Mouse (Mus musculus): ENCODE data around the gene Bbs1. TPM values are rescaled to one million over a fixed set of nuclear protein-coding genes. Genes with fewer than 3 reads are reported as not detected.
"Not testable (repeated sequence)": the region's sequence is repeated elsewhere in the genome, so short reads cannot be mapped to it uniquely, and the experiment has no call there.

Gene Bbs1
- 4.2 and 6.4 TPM in 2 replicates for polyA plus RNA-seq (2012; rRNA removed)

- no peak for DNase-seq (ENCODE audit: low read depth)
Observed at GRCm38 (mm10) chr19:4905979-4906794, at the start of gene Bbs1. Bbs1 (minus strand) TSS chr19:4906628.

DNA sequence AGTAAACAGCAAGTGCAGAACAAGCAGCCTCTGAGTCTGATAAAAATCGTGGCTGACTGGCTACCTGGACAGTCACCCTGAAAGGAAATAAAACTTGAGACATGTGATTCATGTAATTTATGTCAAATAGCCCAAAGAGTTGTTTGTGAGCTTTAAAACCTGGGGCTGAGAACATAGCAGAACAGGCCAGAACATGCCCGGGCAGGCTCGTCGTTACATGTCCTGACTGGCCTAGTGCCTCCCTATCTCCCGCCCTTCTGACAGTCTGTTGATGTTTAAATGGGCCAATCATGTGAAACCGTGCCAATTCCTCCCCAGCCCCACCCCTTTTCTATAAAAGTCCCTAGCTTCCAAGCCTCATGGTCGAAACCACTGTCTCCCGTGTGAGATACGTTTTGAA lies 42.2 kb upstream of the Bbs1 start:
- DNase-seq (ENCODE audit: low read depth) = not testable (repeated sequence)

- no peak for DNase-seq (ENCODE audit: low read depth)
Observed at GRCm38 (mm10) chr19:4945540-4945939, 39.1 kb upstream of the Bbs1 start.

- DNase-seq (ENCODE audit: low read depth) = no peak
Observed at GRCm38 (mm10) chr19:4943253-4943588, 36.8 kb upstream of the Bbs1 start.

GRCm38 (mm10) chr19:4942551-4943252 lies 36.3 kb upstream of the Bbs1 start, which contains the start of gene Peli3:
Peli3 (minus strand) TSS chr19:4943127.
- no peak for DNase-seq (ENCODE audit: low read depth)

DNA sequence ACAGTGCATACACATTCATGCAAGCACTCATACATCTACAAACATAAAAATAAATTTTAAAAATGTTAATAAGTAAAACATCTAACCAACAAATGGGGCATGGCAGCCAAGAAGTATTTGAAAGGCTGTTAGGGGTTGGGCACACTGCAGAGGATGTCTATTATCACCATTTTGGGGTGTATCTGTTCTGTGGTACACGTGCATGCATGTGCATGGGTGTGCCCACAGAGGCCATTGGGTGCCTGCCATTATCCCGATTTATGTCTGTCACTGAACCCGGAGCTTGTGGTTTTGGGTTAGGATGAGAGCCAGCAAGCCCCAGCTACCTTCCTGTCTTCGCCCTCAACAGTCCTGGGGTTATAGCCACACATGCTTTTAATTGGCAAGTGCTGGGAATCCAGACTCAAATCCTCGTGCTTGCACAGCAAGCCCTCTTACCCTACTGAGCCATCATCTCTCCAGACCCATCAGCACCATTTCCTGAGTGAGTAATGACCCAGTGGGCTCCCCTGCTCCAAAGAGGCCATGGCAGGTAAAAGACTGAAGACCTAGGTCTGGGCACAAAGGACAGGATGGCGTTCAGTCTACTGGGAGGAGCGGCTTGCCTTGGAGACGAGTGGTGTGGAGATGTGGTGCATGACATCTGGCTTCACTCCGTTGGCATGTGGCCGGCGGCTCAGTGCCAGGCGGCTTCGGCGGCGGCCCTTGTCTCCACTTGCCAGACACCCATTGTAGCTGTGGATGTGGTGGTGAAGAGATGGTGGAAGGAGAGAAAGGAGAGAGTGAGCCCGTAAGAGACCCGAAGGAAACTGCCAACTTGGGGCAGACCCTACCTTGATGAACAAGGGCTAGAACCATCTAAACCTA lies 31.2 kb upstream of the Bbs1 start:
- no peak for DNase-seq (ENCODE audit: low read depth)

GRCm38 (mm10) chr19:4936896-4937295 lies 30.5 kb upstream of the Bbs1 start:
- no peak for DNase-seq (ENCODE audit: low read depth)

GRCm38 (mm10) chr19:4928781-4929180 lies 22.4 kb upstream of the Bbs1 start:
- no peak for DNase-seq (ENCODE audit: low read depth)

DNA sequence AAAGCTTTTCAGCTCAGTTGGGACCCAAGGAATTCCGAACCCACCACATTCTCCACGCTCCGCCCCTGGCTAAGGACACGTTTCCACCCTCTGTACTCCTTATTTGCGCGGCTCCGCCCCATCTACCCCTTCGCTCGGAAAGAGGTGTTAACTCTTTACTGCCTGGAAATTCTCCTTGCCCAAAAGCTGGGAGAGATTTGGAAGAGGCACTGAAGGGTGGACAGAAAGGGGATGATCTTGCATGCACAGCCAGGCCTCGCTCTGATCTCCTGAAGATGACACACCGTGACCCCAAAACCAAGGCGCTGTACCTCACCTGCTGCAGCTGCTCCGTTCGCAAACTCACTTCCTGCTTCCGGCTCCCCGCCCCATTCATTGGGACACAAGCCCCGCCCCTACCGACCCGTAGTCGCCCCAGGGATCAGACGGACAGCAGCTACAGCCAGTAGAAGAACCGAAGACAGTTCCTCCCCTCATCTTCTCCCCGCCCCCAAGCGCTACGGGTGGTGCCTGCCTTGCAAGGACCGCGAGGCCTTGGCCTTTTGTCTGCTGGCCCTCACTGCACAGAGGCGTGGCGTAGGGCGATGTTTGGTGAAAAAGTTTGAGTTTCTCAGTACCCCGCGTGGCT lies 21.6 kb upstream of the Bbs1 start, which contains the start of gene Dpp3:
Gene Dpp3, minus strand, starts transcription at position 384 of the 628 bp plus-strand sequence.
- DNase-seq (ENCODE audit: low read depth) = peak; percentile 78

- no peak for DNase-seq (ENCODE audit: low read depth)
Observed at GRCm38 (mm10) chr19:4925121-4925860, 18.9 kb upstream of the Bbs1 start.

GRCm38 (mm10) chr19:4919652-4920051 lies 13.2 kb upstream of the Bbs1 start:
- DNase-seq (ENCODE audit: low read depth) = no peak

- DNase-seq (ENCODE audit: low read depth) = no peak
Observed at GRCm38 (mm10) chr19:4916827-4917226, 10.4 kb upstream of the Bbs1 start.

DNA sequence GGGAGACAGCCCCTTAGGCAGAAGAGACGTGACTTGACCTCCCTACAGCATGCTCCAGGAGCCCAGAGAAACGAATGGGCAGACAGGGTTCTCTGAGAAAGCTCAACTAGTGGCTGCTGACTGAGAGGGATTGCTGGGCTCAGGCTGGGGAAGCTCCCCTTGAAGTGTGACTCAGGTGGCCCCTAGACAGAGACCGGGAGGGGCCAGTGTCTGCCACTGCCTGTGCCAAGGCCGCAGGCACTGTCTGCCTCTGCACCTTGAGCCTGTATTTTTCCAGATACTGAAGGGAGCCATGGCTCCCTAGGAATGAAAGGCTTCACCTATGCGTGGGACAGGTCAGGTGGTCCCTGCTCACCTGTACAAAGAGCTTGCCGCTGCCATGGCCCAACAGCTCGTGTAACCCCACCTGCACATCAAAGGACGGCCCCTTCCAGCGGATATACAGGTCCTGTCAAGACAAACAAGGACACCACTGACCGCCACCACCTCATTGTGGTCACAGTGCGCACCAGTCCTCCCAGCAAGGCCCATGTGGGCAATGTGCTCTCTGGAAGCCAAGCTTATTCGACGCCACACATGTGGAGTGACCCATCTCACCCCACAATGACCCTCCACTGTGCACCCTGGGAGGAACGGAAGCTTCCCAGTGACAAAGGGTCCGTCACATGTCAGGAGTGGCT lies 9.6 kb upstream of the Bbs1 start:
- no peak for DNase-seq (ENCODE audit: low read depth)

DNA sequence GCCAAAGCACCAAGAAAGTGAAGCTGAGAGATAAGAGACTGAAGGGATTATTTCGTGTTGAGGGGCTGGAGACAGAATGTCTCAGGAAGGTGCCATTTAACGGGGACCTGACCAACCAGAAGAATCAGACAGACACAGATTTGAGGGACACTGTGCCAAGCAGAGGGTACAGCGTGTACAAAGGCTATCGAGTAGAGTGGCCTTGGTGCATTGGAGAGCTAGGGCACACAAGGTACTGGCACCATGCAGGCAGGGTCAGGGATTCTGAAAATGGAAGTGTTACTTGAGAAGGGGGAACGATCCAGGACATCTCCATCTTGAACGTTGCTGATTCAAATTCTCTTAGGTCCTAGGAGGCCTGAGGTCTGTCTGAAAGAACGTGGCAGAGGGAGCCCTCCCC lies 2.9 kb upstream of the Bbs1 start:
- DNase-seq (ENCODE audit: low read depth) = no peak

- no peak for DNase-seq (ENCODE audit: low read depth)
Observed at GRCm38 (mm10) chr19:4908107-4908506, 1.7 kb upstream of the Bbs1 start.

DNA sequence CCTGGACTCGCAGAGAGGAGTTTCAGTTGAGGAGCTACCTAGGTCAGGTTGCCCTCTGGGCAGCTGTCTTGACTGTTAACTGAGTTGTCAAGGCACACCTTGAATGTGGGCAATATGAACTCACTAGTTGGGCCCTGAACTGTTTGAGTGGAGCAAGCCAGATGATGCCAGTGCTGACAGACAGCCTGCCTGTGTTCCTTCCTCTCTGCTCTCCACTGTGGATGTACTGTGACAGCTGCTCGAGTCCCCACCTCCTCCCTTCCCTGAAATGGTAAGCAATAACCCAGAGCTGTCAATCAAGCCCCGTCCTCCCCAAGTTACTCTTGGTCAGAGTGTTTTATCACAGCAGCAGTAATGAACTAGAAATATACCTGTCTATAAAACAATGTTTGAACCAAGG lies 6.5 kb downstream of the Bbs1 start:
- no peak for DNase-seq (ENCODE audit: low read depth)

- DNase-seq (ENCODE audit: low read depth) = no peak
Observed at GRCm38 (mm10) chr19:4898972-4899371, 7.5 kb downstream of the Bbs1 start.

- no peak for DNase-seq (ENCODE audit: low read depth)
Observed at GRCm38 (mm10) chr19:4896780-4897520, 9.5 kb downstream of the Bbs1 start.

DNA sequence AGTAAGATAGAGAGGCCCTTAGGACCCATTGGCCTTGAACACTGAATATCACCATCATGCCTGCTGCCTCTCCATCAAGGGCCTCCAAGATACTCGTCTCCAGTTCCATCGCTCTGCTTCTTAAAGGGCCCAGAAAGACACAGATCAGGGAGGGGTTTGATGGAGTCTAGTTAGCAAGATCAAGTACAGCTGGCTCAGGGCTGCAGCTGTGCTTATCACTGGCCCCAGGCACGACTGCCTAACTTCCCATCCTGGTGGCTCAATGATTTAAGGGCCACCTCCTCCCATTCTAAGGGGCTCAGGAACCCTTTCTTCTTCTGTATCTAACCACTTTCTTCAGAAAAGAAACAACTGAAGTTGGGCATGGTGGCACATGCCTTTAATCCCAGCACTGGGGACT lies 14.6 kb downstream of the Bbs1 start:
- DNase-seq (ENCODE audit: low read depth) = no peak

DNA sequence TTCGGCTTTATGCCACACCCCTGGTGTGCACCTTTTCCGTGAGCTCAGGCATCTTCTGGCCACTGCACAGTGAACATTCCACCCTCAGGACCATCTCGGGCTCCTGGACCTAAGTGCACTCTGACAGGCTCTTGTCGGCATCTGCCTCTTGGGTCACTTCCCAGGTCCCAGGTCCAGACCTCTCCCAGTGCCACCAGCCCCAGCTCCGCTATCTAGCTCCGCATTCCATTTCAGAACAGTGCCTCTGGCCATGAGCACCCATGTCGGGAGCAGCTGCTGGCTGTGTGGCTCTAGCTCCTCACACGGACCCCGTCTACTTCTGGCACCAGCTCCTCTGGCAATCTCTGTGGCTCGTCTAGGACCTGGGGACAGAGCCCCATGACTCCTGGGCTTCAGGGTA lies 16.6 kb downstream of the Bbs1 start:
- DNase-seq (ENCODE audit: low read depth) = no peak

Data from gonadal fat pad, adult 2 months (tissue).